Mouse (Mus musculus) spleen, adult 2 months (tissue): ENCODE measurements around the gene Ofcc1. TPM values are rescaled to one million over a fixed set of nuclear protein-coding genes. Genes with fewer than 3 reads are reported as not detected.

Experiments used
- DNase-seq, 2 experiments: peaks; one replicate each; pipeline versions ENCODE4 v3.0.0 to v3.0.0-alpha.2; 2012 to 2021; ENCODE audit warnings: low spot score in 2 of 2, low read depth in 1 of 2
- H3K27ac ChIP-seq: fragments of 200-500 bp; 2 replicates; pipeline ENCODE4 v1.5.1; 2012; ENCODE audit warnings: low read length, inconsistent platforms; ENCODE audit not compliant: insufficient read depth
- H3K27me3 ChIP-seq: fragments of 200-500 bp; 2 replicates; pipeline ENCODE4 v1.6.1; 2012; ENCODE audit warnings: mild to moderate bottlenecking, moderate library complexity, low read length, inconsistent platforms; ENCODE audit not compliant: control insufficient read depth, insufficient read depth
- H3K36me3 ChIP-seq: fragments of 200-500 bp; 2 replicates; pipeline ENCODE4 v1.6.1; 2012; ENCODE audit warnings: mild to moderate bottlenecking, low read length, inconsistent platforms; ENCODE audit not compliant: control insufficient read depth, insufficient read depth
- H3K4me1 ChIP-seq: fragments of 200-500 bp; 2 replicates; pipeline ENCODE4 v1.6.1; 2011; ENCODE audit warnings: inconsistent platforms; ENCODE audit not compliant: control insufficient read depth, insufficient read depth, insufficient read length
- H3K4me3 ChIP-seq: fragments of 200-500 bp; 2 replicates; pipeline ENCODE4 v1.5.1; 2011; ENCODE audit warnings: mild to moderate bottlenecking, inconsistent platforms; ENCODE audit not compliant: insufficient read depth, insufficient read length; ENCODE audit errors: extremely low read depth
- CTCF ChIP-seq: fragments of 200-500 bp; IDR thresholded peaks from 2 replicates; pipeline ENCODE4 v1.5.1; 2011; ENCODE audit warnings: mild to moderate bottlenecking, inconsistent platforms; ENCODE audit not compliant: insufficient read depth, insufficient read length, insufficient replicate concordance; ENCODE audit errors: extremely low read depth
- POLR2A ChIP-seq: fragments of 200-500 bp; IDR thresholded peaks from 2 replicates; pipeline ENCODE4 v1.6.1; 2011; ENCODE audit warnings: low read depth, low read length, inconsistent platforms
- WGBS: fragments of 180-500 bp; shearing (Covaris S2); methylation state at CpG from one replicate; pipeline ENCODE4 v1.1.7; 2018; 5-methylcytosine and 5-hydroxymethylcytosine counted together
- polyA plus RNA-seq: library from polyadenylated mRNA; depleted of rRNA; stranded (reverse); fragments of >200 nt; gene quantifications from 2 replicates; pipeline ENCODE4 v1.2.3, GENCODE M21; 2012

Ofcc1 gene
- polyA plus RNA-seq, 1 experiment, result not detected

DNA sequence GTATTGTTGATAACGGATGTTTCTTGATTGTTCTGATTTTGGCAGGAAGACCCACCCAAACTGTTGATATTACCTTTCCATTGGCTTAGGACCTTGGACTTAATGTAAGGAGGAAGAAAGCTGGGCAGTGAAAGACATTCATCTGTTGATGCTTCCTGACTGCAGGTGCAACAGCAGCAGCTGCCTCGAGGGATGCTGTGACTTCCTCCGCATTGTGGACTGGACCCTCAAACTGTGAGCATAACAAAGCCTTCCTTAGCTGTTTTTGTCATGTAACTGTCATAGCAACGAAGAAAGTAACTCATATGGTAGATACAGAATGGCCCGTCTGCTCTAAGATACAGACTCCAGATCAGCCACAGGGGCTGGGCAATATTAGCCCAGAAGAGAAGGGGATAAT, 102.5 kb downstream of the Ofcc1 start:
- H3K4me1 ChIP-seq, result no peaks in the 10 kb centered on the region
- no peaks in the 10 kb centered on the region for H3K36me3 ChIP-seq
- H3K27me3 ChIP-seq, result no peaks in the 10 kb centered on the region
- 76% methylated on average over 5 of the region's 5 CpGs for WGBS
- H3K4me3 ChIP-seq, result no peak overlapping the region
- no peak for DNase-seq
- H3K27ac ChIP-seq, result no peak overlapping the region
- no peak for TF ChIP-seq CTCF
- TF ChIP-seq POLR2A, result no peak

DNA sequence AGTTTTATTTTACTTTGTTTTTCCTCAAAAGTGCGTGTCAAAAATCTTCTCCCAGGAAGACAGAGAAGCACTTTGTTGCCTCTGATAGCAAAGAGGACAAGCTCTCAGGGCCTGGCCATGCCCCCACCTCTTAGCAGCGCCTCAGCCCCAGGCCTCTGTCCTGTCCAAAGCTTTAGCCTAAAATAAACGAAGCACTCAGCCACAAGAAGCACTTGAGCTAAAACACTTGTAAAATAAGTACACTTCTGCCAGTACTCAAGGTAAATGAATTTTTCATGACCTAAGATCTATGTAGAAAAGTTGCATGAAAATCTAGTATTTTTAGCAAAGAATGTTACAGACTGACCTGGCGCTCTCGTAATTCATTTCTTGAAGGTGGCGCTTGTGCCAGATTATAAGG, 117.4 kb downstream of the Ofcc1 start:
- Histone ChIP-seq H3K4me3 (no peak overlapping the region), H3K27ac (no peak overlapping the region), H3K27me3 (no peaks in the 10 kb centered on the region), H3K36me3 (no peaks in the 10 kb centered on the region), H3K4me1 (no peaks in the 10 kb centered on the region)
- WGBS, result 84% methylated on average over 6 of the region's 6 CpGs
- TF ChIP-seq CTCF, result no peak
- no peak for TF ChIP-seq POLR2A
- no peak for DNase-seq

DNA sequence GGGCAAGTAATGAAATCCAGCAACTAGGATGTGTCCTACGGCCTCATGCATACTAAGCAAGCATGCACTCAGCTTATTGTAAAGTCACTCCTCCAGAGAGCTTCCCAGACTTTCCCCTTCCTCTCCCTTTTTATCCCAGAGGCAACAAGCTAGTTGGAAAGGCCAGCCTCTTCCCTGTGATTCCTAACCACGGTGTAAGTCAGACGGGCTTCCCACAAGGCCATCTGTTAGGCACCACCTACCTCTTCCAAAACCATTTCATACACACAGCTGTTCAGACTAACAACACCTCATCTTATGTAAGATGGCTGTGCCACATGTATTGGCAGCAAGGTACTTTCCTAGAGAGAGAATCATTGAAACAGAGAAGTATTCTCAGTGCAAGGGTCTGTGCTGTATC, 124.9 kb downstream of the Ofcc1 start:
- Histone ChIP-seq H3K27ac (no peak overlapping the region), H3K4me1 (no peaks in the 10 kb centered on the region), H3K36me3 (no peaks in the 10 kb centered on the region), H3K4me3 (no peak overlapping the region), H3K27me3 (no peaks in the 10 kb centered on the region)
- TF ChIP-seq POLR2A, result no peak
- no peak for TF ChIP-seq CTCF
- WGBS, result 72% methylated on average over 3 of the region's 3 CpGs
- no peak for DNase-seq

DNA sequence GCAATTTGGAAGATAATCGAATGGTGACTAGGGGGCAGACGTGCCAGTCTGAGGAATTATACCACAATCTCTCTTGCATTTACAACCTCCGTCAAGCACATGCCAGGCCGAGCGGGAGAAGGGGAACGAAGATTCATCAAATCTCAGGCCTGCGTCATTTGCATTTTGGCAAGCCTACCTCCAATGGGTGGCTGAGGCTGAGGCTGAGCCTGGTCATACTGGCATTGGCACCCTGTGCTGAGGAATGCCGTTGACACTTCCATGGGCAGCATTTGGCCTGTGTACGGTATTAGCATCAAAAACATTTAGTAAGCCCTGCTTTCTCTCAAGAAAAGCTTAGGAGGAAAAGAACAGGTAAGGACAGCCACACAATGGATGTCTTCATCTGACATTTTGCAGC, 152.9 kb downstream of the Ofcc1 start:
- Histone ChIP-seq H3K27me3 (no peaks in the 10 kb centered on the region), H3K4me1 (no peaks in the 10 kb centered on the region), H3K36me3 (no peaks in the 10 kb centered on the region), H3K4me3 (no peak overlapping the region), H3K27ac (no peak overlapping the region)
- 87% methylated on average over 9 of the region's 9 CpGs for WGBS
- TF ChIP-seq POLR2A, result no peak
- no peak for TF ChIP-seq CTCF
- no peak for DNase-seq

DNA sequence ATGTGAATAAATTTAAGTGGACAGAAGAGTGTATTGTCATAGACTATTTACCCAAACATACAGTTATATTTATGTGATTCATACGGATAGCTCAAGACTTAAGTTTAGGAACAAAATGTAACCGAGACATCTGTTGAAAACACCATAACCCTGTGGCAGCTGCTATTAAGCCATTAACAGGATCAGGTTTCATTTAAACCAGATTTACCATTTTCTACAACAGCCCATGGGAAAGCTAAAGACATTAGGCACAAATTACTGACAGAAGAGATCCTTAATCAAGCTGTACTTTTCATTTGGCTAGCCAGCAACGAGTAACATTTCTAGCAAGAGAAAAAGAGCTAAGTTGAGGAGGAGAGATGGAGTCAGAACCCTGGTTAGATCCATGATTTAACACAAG, 179.5 kb downstream of the Ofcc1 start:
- H3K27me3 ChIP-seq, result no peaks in the 10 kb centered on the region
- no peak overlapping the region for H3K4me3 ChIP-seq
- no peak for DNase-seq
- WGBS, result 84% methylated on average over 3 of the region's 3 CpGs
- no peaks in the 10 kb centered on the region for H3K4me1 ChIP-seq
- H3K27ac ChIP-seq, result no peak overlapping the region
- TF ChIP-seq POLR2A, result no peak
- no peak for TF ChIP-seq CTCF
- H3K36me3 ChIP-seq, result no peaks in the 10 kb centered on the region

DNA sequence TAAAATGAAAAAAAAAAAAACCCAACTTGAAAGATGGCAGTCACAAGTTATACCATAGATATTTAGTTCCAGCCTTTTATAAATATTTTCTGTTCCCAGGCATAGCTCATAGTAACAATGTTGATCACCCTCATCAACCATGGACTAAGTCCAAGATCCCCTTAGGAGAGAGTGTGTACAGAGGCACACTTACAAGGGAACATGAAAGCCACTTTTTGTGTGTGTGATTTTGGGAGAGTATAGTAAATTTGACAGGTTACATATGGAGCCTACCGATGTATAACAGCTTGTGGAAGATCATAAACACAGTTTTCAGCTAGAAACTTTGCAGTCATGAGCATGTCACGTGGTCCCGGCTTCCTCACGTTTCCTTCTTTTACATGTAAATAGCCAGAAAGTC, 189.5 kb downstream of the Ofcc1 start:
- H3K4me1 ChIP-seq, result no peaks in the 10 kb centered on the region
- TF ChIP-seq CTCF (no peak), POLR2A (no peak)
- no peaks in the 10 kb centered on the region for H3K36me3 ChIP-seq
- 91% methylated on average over 4 of the region's 4 CpGs for WGBS
- no peak for DNase-seq
- no peak overlapping the region for H3K4me3 ChIP-seq
- H3K27me3 ChIP-seq, result no peaks in the 10 kb centered on the region
- no peak overlapping the region for H3K27ac ChIP-seq

DNA sequence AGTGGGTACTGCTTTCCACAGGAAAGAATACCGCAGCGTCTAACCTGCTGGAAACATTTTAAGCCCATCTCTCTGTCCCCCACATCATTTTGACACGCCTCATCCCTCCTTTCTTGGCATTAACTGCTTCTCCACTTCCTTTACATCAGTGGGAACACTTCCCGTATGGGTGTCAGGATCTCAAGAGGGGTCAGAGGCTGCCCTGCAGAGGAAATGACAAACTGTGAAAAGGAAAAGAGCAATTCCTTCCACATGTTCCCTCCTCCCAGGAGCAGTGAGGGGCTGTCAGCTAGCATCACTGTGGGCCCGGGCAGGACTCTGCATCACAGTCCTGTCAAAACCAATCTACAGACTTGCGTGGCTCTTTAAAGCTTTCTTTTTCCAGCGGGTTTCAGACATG, 193.4 kb downstream of the Ofcc1 start:
- H3K4me1 ChIP-seq, result no peaks in the 10 kb centered on the region
- 28% methylated on average over 7 of the region's 7 CpGs for WGBS
- no peak for DNase-seq
- H3K27me3 ChIP-seq, result no peaks in the 10 kb centered on the region
- no peak for TF ChIP-seq CTCF
- no peak for TF ChIP-seq POLR2A
- H3K36me3 ChIP-seq, result no peaks in the 10 kb centered on the region
- no peak overlapping the region for H3K27ac ChIP-seq
- no peak overlapping the region for H3K4me3 ChIP-seq

DNA sequence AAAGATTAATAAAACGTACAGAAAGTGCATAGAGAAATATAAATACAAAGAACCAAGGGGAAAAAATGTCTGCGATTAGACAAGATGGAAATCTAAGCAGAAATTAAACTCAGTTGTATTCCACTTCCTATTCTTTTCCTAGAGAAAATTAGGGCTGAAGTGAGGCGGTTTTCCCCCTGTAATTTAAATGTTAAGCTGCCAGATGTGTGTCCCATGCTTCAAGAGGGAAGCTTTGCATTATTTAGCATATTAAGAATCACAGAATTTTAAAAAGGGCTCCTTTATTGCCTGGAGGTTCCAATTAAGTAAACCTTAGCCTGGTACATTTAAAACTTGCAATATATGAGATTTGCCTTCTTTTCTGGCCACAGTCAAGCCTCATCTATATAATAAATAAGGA, 205.8 kb downstream of the Ofcc1 start:
- 78% methylated on average over 3 of the region's 3 CpGs for WGBS
- Histone ChIP-seq H3K27ac (no peak overlapping the region), H3K36me3 (no peaks in the 10 kb centered on the region), H3K4me3 (no peak overlapping the region), H3K27me3 (no peaks in the 10 kb centered on the region), H3K4me1 (no peaks in the 10 kb centered on the region)
- DNase-seq, result no peak
- TF ChIP-seq POLR2A (no peak), CTCF (no peak)
